Mouse (Mus musculus) stomach, embryonic 14.5 days (tissue): ENCODE measurements at regions not wholly inside any gene's neighbourhood (a gene's known extent, or its start where the extent isn't known, plus 50 kb on each side); places are given as distances from the start of the nearest gene placed in this dataset.

Experiments
- ATAC-seq: fragments of 200-750 bp; cut with Nextera tagmentation; 2 replicates; pipeline ENCODE4 v1.8.0; 2017; ENCODE audit warnings: low read depth, moderate TSS enrichment; ENCODE audit not compliant: insufficient number of reproducible peaks, insufficient read depth, low FRiP score
- H3K27ac ChIP-seq: fragments of 300-500 bp; sonication (generic); 2 replicates; pipeline ENCODE4 v1.5.1; 2014; ENCODE audit warnings: mild to moderate bottlenecking, low read length, moderate library complexity, mixed read lengths
- H3K27me3 ChIP-seq: fragments of 300-500 bp; sonication (generic); 2 replicates; pipeline ENCODE4 v1.6.1; 2014; ENCODE audit warnings: low read length, control low read depth, mixed read lengths; ENCODE audit not compliant: control insufficient read depth, insufficient read depth
- H3K36me3 ChIP-seq: fragments of 300-500 bp; sonication (generic); 2 replicates; pipeline ENCODE4 v1.6.1; 2014; ENCODE audit warnings: mild to moderate bottlenecking, control low read depth, low read length, moderate library complexity, mixed read lengths; ENCODE audit not compliant: control insufficient read depth, insufficient read depth
- H3K4me1 ChIP-seq: fragments of 300-500 bp; sonication (generic); 2 replicates; pipeline ENCODE4 v1.6.1; 2014; ENCODE audit warnings: low read length, control low read depth, mixed read lengths; ENCODE audit not compliant: control insufficient read depth, insufficient read depth
- H3K4me2 ChIP-seq: fragments of 300-500 bp; sonication (generic); replicated peaks from 2 replicates; pipeline ENCODE4 v1.6.1; 2014; ENCODE audit warnings: low read depth, low read length, control low read depth
- H3K4me3 ChIP-seq: fragments of 300-500 bp; sonication (generic); 2 replicates; pipeline ENCODE4 v1.5.1; 2014; ENCODE audit warnings: low read depth, low read length, control low read depth
- H3K9ac ChIP-seq: fragments of 300-500 bp; sonication (generic); replicated peaks from 2 replicates; pipeline ENCODE4 v1.6.1; 2014; ENCODE audit warnings: low read depth, mild to moderate bottlenecking, control low read depth, low read length, moderate library complexity, mixed read lengths
- H3K9me3 ChIP-seq: fragments of 300-500 bp; sonication (generic); 2 replicates; pipeline ENCODE4 v1.6.1; 2016; ENCODE audit warnings: low read depth, low read length, control low read depth; ENCODE audit not compliant: control insufficient read depth
- WGBS: fragments of 180-500 bp; shearing (Covaris S2); extraction: QIAGEN DNeasy Blood & Tissue Kit; methylation state at CpG from one replicate; pipeline ENCODE4 v1.1.7; 2014; 5-methylcytosine and 5-hydroxymethylcytosine counted together

DNA sequence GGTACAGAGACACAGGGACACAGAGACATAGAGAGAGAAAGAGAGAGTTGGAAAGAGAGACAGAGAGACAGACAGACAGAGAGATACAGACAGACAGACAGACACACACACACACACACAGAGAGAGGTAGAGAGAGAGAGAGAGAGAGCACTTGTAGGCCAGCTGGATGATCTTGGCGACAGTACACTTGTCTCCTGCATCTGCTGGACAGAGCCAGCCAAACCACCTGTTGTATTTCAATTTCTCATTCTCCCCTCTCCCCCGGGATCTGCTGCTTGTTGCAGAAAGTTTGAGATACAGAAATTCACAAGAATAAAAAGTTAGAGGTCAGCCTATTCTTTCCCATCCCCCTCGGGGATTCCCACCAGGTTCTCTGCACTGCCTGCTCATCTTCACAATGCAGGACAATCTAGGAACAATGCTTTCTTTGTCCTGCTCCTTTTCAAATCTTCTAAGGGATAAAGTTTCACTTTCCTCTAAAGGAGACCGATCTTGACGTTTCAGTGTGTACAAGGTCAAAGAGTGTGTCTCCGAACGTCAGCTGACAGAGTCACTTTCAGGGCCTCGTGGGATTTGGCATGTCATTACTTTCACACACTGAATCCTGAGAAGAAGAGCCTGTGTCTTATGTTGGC lies 94.4 kb upstream of the Nectin3 start:
- WGBS, result 25% methylated on average over 8 of the region's 8 CpGs
- H3K4me1 ChIP-seq, result no peaks in the 10 kb centered on the region

DNA sequence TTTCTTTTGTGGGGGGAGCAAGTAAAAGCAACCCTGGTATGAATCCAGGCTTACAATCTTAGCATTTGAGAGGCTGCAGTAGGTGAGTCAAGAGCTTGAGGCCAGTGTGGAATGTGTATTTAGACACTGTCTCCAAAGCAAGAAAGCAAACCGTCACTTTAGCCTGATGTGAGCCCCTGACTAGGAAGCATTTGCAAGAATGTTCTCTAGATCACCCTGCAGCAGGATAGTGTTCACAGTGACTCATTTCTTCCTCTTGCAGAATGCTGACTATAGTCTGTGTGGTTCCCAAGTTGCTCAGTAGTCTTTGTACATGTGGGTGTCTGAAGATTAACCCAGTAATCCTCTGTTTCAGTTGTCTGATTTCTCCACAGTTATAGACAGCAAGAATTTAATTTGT lies 88.7 kb upstream of the Nectin3 start:
- Histone ChIP-seq H3K4me3 (no peak overlapping the region), H3K9me3 (no peaks in the 10 kb centered on the region), H3K4me2 (no peak overlapping the region), H3K27me3 (no peaks in the 10 kb centered on the region), H3K9ac (no peak overlapping the region), H3K36me3 (no peaks in the 10 kb centered on the region), H3K4me1 (no peaks in the 10 kb centered on the region), H3K27ac (no peak overlapping the region)
- no peak for ATAC-seq
- WGBS, result 31% methylated on average over 1 of the region's 1 CpGs

More for the DNA sequence above, 94.4 kb upstream of the Nectin3 start:
- no peak for ATAC-seq
- H3K4me3 ChIP-seq, result no peak overlapping the region
- H3K9me3 ChIP-seq, result no peaks in the 10 kb centered on the region
- no peak overlapping the region for H3K9ac ChIP-seq
- no peaks in the 10 kb centered on the region for H3K36me3 ChIP-seq
- no peak overlapping the region for H3K27ac ChIP-seq
- no peaks in the 10 kb centered on the region for H3K27me3 ChIP-seq
- H3K4me2 ChIP-seq, result no peak overlapping the region

GRCm38 (mm10) chr16:46584502-46584901 lies 86.2 kb upstream of the Nectin3 start:
- Histone ChIP-seq H3K4me1 (no peaks in the 10 kb centered on the region), H3K4me2 (no peak overlapping the region), H3K36me3 (no peaks in the 10 kb centered on the region), H3K27ac (no peak overlapping the region), H3K9me3 (no peaks in the 10 kb centered on the region), H3K4me3 (no peak overlapping the region), H3K27me3 (no peaks in the 10 kb centered on the region), H3K9ac (no peak overlapping the region)
- ATAC-seq, result no peak

GRCm38 (mm10) chr16:46581115-46581514 lies 82.8 kb upstream of the Nectin3 start:
- no peaks in the 10 kb centered on the region for H3K9me3 ChIP-seq
- H3K4me2 ChIP-seq, result no peak overlapping the region
- H3K9ac ChIP-seq, result no peak overlapping the region
- no peaks in the 10 kb centered on the region for H3K4me1 ChIP-seq
- H3K27ac ChIP-seq, result no peak overlapping the region
- H3K36me3 ChIP-seq, result no peaks in the 10 kb centered on the region
- H3K27me3 ChIP-seq, result no peaks in the 10 kb centered on the region
- peak; percentile 37; the same call in 1 of the 2 replicates for ATAC-seq
- no peak overlapping the region for H3K4me3 ChIP-seq
- WGBS, result 60% methylated on average over 10 of the region's 10 CpGs

DNA sequence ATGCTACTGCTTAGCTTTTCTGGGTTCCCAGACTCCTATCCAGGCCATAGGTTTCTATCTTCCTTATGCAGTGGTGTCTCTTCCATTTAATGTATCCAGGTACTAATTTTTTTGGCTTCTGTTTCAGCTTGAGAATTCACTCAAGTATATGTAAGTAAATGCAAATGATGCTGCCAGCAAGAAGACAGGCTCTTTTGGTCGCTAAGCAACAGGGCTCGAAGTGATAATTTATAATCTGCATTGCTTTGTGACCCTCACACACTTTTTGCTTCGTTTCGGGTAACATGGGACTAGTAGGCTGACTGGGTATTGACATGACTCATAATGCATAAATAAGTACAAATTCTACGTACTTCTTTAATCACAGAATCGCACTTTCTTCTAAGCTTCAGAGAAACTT lies 75.9 kb upstream of the Nectin3 start:
- no peak overlapping the region for H3K27ac ChIP-seq
- 72% methylated on average over 6 of the region's 6 CpGs for WGBS
- H3K4me3 ChIP-seq, result no peak overlapping the region
- no peaks in the 10 kb centered on the region for H3K9me3 ChIP-seq
- H3K9ac ChIP-seq, result no peak overlapping the region
- no peak for ATAC-seq
- no peaks in the 10 kb centered on the region for H3K4me1 ChIP-seq
- no peaks in the 10 kb centered on the region for H3K27me3 ChIP-seq
- no peak overlapping the region for H3K4me2 ChIP-seq
- H3K36me3 ChIP-seq, result no peaks in the 10 kb centered on the region

DNA sequence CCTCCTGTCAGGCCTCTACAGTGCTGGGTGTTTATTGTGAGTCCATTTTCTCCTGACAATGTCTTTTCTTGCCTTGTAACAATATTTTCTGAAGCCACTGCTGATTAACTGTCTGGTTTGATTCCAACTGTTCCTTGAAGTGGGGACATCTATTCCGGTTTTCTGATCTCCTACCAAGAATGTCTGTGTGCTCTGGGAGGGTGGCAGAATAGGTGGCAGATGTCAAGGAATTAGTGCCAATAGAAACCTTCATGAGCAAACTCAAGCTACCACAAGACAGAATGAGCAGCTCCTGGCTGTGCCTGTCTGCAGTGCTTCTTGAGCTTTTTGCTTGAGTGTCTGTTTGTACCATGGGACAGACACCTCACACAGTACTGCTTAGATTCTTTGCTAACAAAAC lies 69.1 kb upstream of the Nectin3 start:
- WGBS, result 90% methylated on average over 1 of the region's 1 CpGs
- no peaks in the 10 kb centered on the region for H3K4me1 ChIP-seq
- no peak overlapping the region for H3K4me2 ChIP-seq
- H3K36me3 ChIP-seq, result no peaks in the 10 kb centered on the region
- no peaks in the 10 kb centered on the region for H3K27me3 ChIP-seq
- no peak overlapping the region for H3K27ac ChIP-seq
- no peak for ATAC-seq
- H3K9ac ChIP-seq, result no peak overlapping the region
- H3K9me3 ChIP-seq, result no peaks in the 10 kb centered on the region
- H3K4me3 ChIP-seq, result no peak overlapping the region

GRCm38 (mm10) chr16:46566020-46566581 lies 67.8 kb upstream of the Nectin3 start:
- Histone ChIP-seq H3K4me2 (no peak overlapping the region), H3K4me1 (no peaks in the 10 kb centered on the region), H3K27me3 (no peaks in the 10 kb centered on the region), H3K9ac (no peak overlapping the region), H3K27ac (no peak overlapping the region), H3K36me3 (no peaks in the 10 kb centered on the region), H3K4me3 (no peak overlapping the region), H3K9me3 (no peaks in the 10 kb centered on the region)
- WGBS, result 62% methylated on average over 4 of the region's 4 CpGs
- ATAC-seq, result no peak

- no peak overlapping the region for H3K9ac ChIP-seq
- H3K4me2 ChIP-seq, result no peak overlapping the region
- H3K9me3 ChIP-seq, result no peaks in the 10 kb centered on the region
- WGBS, result 64% methylated on average over 3 of the region's 3 CpGs
- no peak overlapping the region for H3K4me3 ChIP-seq
- H3K27me3 ChIP-seq, result no peaks in the 10 kb centered on the region
- no peaks in the 10 kb centered on the region for H3K4me1 ChIP-seq
- ATAC-seq, result no peak
- no peak overlapping the region for H3K27ac ChIP-seq
- H3K36me3 ChIP-seq, result no peaks in the 10 kb centered on the region
Measured at GRCm38 (mm10) chr16:46557281-46557680, 59.0 kb upstream of the Nectin3 start.

GRCm38 (mm10) chr16:46548207-46548606 lies 49.9 kb upstream of the Nectin3 start:
- Histone ChIP-seq H3K9me3 (no peaks in the 10 kb centered on the region), H3K36me3 (no peaks in the 10 kb centered on the region), H3K4me1 (no peaks in the 10 kb centered on the region), H3K27me3 (no peaks in the 10 kb centered on the region), H3K9ac (no peak overlapping the region), H3K4me2 (no peak overlapping the region), H3K27ac (no peak overlapping the region), H3K4me3 (no peak overlapping the region)
- no peak for ATAC-seq
- WGBS, result 77% methylated on average over 1 of the region's 1 CpGs
